Mouse (Mus musculus) spleen, adult 2 months (tissue): ENCODE results near the gene Gm26992.

Source experiments
- CTCF ChIP-seq: fragments of 200-500 bp; IDR thresholded peaks from 2 replicates; pipeline ENCODE4 v1.5.1; 2011; ENCODE audit warnings: mild to moderate bottlenecking, inconsistent platforms; ENCODE audit not compliant: insufficient read depth, insufficient read length, insufficient replicate concordance; ENCODE audit errors: extremely low read depth
- POLR2A ChIP-seq: fragments of 200-500 bp; IDR thresholded peaks from 2 replicates; pipeline ENCODE4 v1.6.1; 2011; ENCODE audit warnings: low read depth, low read length, inconsistent platforms

DNA sequence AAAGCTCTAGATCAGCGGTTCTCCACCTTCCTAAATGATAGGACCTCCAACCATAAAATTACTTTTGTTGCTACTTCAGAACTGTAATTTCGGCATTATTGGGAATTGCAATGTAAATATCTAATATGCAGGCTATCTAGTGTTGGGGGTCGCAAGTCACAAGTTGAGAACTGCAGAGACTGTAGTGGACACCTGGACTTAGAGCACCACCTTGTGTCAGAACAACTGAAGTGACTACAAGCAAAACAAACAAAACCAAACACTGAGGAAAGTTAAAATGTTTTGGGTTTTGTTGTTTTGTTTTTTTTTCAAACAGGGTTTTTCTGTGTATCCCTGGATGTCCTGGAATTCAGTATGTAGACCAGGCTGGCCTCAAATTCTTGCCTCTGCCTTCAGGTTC is 37.3 kb upstream of the Gm26992 start:
- TF ChIP-seq CTCF (no peak), POLR2A (no peak)
